Mouse (Mus musculus): ENCODE measurements around the gene Klhl8. TPM values are rescaled to one million over a fixed set of nuclear protein-coding genes. Genes with fewer than 3 reads are reported as not detected.
A peak's percentile ranks its signal among the peaks of the same experiment; 100 is the strongest.

Gene Klhl8
- total and polyA plus RNA-seq, 3 experiments = 5.6 to 6.2 TPM; not detected in 1

DNA sequence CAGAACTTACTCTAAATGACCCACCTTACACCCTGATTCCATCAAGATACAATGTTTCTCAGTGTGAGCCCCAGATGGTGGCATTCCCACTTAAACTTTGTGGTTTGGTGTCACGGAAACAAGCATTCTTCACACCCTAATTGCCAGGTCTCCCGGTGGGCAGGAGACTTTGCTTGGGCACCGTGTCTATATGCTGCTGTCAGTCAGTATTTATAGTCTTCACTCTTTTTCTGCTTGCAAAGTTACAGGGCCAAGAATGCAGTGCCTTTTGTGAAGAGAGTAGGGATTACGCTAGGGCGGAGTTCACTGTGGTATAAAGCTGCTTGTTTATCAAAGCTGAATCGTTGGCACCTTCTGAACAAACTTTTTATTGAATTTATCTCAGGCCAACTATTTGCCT is 32.1 kb upstream of the Klhl8 start:
- Histone ChIP-seq H3K9me3 (replicated peaks; ENCODE audit: insufficient read depth, low read length) (no peaks in the 10 kb centered on the region), H3K27me3 (ENCODE audit: control insufficient read depth in 1 of 2, insufficient read depth in 2 of 2, low read length in 2 of 2) (peaks cover 3 to 8% of the 10 kb centered on the region in 2 experiments), H3K79me2 (ENCODE audit: control insufficient read depth, insufficient read depth, low read length, poor library complexity) (no peaks in the 10 kb centered on the region), H3K9ac (ENCODE audit: control insufficient read depth, low read depth, low read length, poor library complexity, severe bottlenecking) (no peak overlapping the region), H3K4me1 (ENCODE audit: control insufficient read depth in 1 of 2, insufficient read depth in 2 of 2, low read length in 2 of 2) (no peaks in the 10 kb centered on the region), H3K36me3 (ENCODE audit: control insufficient read depth in 1 of 2, insufficient read depth in 2 of 2, low read length in 2 of 2) (no peaks in the 10 kb centered on the region), H3K4me3 (ENCODE audit: control insufficient read depth in 1 of 2, insufficient read depth in 1 of 2, low read depth in 2 of 2, low read length in 2 of 2) (no peak overlapping the region), H3K27ac (ENCODE audit: control insufficient read depth, low read depth, low read length) (no peak overlapping the region)
- no peak for TF ChIP-seq MAX (IDR thresholded peaks at IDR 0.05; ENCODE audit: low read length)
- no peak for TF ChIP-seq MAZ (IDR thresholded peaks at IDR 0.05; ENCODE audit: low read depth, low read length)
- no peak for TF ChIP-seq MEF2A (IDR thresholded peaks at IDR 0.05; ENCODE audit: extremely low read depth, insufficient replicate concordance, low read depth, low read length, poor library complexity, severe bottlenecking)
- TF ChIP-seq USF1 (IDR thresholded peaks at IDR 0.05; ENCODE audit: low read depth, low read length) = no peak
- TF ChIP-seq RCOR1 (IDR thresholded peaks at IDR 0.05; ENCODE audit: low read depth, low read length) = 0 out of 2 replicates have a peak, but pooled peaks have one; percentile 7
- TF ChIP-seq GATA1 (IDR thresholded peaks at IDR 0.05; ENCODE audit: low read depth, low read length) = no peak
- no peak for TF ChIP-seq ZNF384 (IDR thresholded peaks at IDR 0.05; ENCODE audit: low read depth, low read length)
- no peak for DNase-seq (ENCODE audit: low read depth, low spot score)

DNA sequence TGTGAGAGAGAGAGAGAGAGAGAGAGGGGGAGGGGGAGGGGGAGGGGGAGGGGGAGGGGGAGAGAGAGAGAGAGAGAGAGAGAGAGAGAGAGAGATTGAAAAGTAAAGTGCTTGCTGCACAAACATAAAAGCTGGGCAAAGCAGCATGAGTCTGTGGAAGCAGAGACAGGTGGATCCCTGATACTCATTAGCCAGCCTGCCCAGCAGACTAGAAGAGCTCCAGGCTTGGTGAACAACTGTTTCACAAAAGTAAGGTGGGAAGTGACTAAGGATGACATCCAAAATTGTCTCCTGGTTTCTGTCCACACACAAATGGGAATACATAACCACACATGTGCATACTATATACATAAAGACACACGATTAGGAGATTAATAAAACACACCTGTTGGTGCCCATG is 28.8 kb upstream of the Klhl8 start:
- no peaks in the 10 kb centered on the region for H3K79me2 ChIP-seq (ENCODE audit: control insufficient read depth, insufficient read depth, low read length, poor library complexity)
- no peak overlapping the region for H3K27ac ChIP-seq (ENCODE audit: control insufficient read depth, low read depth, low read length)
- H3K27me3 ChIP-seq (ENCODE audit: control insufficient read depth in 1 of 2, insufficient read depth in 2 of 2, low read length in 2 of 2) = peaks cover 3 to 8% of the 10 kb centered on the region in 2 experiments
- H3K9me3 ChIP-seq (replicated peaks; ENCODE audit: insufficient read depth, low read length) = no peaks in the 10 kb centered on the region
- no peaks in the 10 kb centered on the region for H3K36me3 ChIP-seq (ENCODE audit: control insufficient read depth in 1 of 2, insufficient read depth in 2 of 2, low read length in 2 of 2)
- no peak overlapping the region for H3K9ac ChIP-seq (ENCODE audit: control insufficient read depth, low read depth, low read length, poor library complexity, severe bottlenecking)
- no peak for TF ChIP-seq TAL1 (IDR thresholded peaks at IDR 0.05; ENCODE audit: low read length)
- TF ChIP-seq GABPA (IDR thresholded peaks at IDR 0.05; ENCODE audit: low read depth, low read length) = no peak
- no peak for TF ChIP-seq MAFK (IDR thresholded peaks at IDR 0.05; ENCODE audit: borderline replicate concordance, low read depth, low read length)
- no peak for TF ChIP-seq JUND (IDR thresholded peaks at IDR 0.05; ENCODE audit: low read depth, low read length)
- no peak for TF ChIP-seq TCF12 (IDR thresholded peaks at IDR 0.05; ENCODE audit: low read depth, low read length)
- no peak for TF ChIP-seq CHD1 (IDR thresholded peaks at IDR 0.05; ENCODE audit: low read depth, low read length)
- no peak for TF ChIP-seq UBTF (IDR thresholded peaks at IDR 0.05; ENCODE audit: borderline replicate concordance, insufficient read depth, low read depth, low read length)
- no peak for TF ChIP-seq MYC (IDR thresholded peaks at IDR 0.05; ENCODE audit: low read depth, low read length)
- no peak for TF ChIP-seq ZKSCAN1 (IDR thresholded peaks at IDR 0.05; ENCODE audit: low read depth, low read length)
- TF ChIP-seq POLR2AphosphoS2 (IDR thresholded peaks at IDR 0.05; ENCODE audit: low read length) = no peak
- TF ChIP-seq USF2 (IDR thresholded peaks at IDR 0.05; ENCODE audit: borderline replicate concordance in 1 of 2, insufficient read depth in 1 of 2, low read depth in 1 of 2, low read length in 2 of 2) = no peak
- TF ChIP-seq E2F4 (IDR thresholded peaks at IDR 0.05; ENCODE audit: borderline replicate concordance, low read depth, low read length) = no peak
- no peak for TF ChIP-seq NRF1 (IDR thresholded peaks at IDR 0.05; ENCODE audit: insufficient read depth, low read depth, low read length, poor library complexity, severe bottlenecking)
- TF ChIP-seq MAX (IDR thresholded peaks at IDR 0.05; ENCODE audit: low read length) = no peak
- no peak for TF ChIP-seq POLR2AphosphoS5 (IDR thresholded peaks at IDR 0.05; ENCODE audit: borderline replicate concordance, low read depth, low read length)
- no peak for TF ChIP-seq MXI1 (IDR thresholded peaks at IDR 0.05; ENCODE audit: low read depth, low read length)
- no peak for TF ChIP-seq EP300 (IDR thresholded peaks at IDR 0.05; ENCODE audit: low read depth in 1 of 2, low read length in 2 of 2)
- no peak for TF ChIP-seq KAT2A (conservative IDR thresholded peaks at IDR 0.05; ENCODE audit: low read depth, low read length)
- TF ChIP-seq ELF1 (IDR thresholded peaks at IDR 0.05; ENCODE audit: low read depth, low read length) = no peak
- TF ChIP-seq RAD21 (IDR thresholded peaks at IDR 0.05; ENCODE audit: low read depth, low read length) = no peak
- no peak overlapping the region for H3K4me3 ChIP-seq (ENCODE audit: control insufficient read depth in 1 of 2, insufficient read depth in 1 of 2, low read depth in 2 of 2, low read length in 2 of 2)
- no peaks in the 10 kb centered on the region for H3K4me1 ChIP-seq (ENCODE audit: control insufficient read depth in 1 of 2, insufficient read depth in 2 of 2, low read length in 2 of 2)
- DNase-seq (ENCODE audit: low read depth, low spot score) = no peak
